Comparison of ENCODE assay signal across 11 mouse cellular contexts in genomic region chr3:65830801-65831200, GRCm38 (mm10).
DNase-seq lines count a peak whose midpoint lies in the region; ATAC-seq and TF ChIP-seq lines count a peak whose summit lies in the region.
"Had no signal": no experiment of that assay in that cellular context is flagged by ENCODE, and none has a peak within 500 bp of the region (broad histone marks: within the 10 kb centered on the region; RNA-seq: fewer than 3 reads in every experiment).

No protein-coding gene starts in this region.

- H3K9ac ChIP-seq in forebrain, embryonic 11.5 days (ENCODE audit: low read length) = no peak overlapping the region
- no peak overlapping the region for H3K9ac ChIP-seq in forebrain, embryonic 13.5 days
- H3K9ac ChIP-seq in heart, adult 2 months (ENCODE audit: low read depth, low read length) = no peak overlapping the region; the same call in 1 of the 2 replicates
- H3K9ac ChIP-seq: forebrain, postnatal 0 days had no signal

- no peaks in the 10 kb centered on the region for H3K36me3 ChIP-seq in forebrain, embryonic 11.5 days (ENCODE audit: control insufficient read depth, insufficient read depth, low read length)
- H3K36me3 ChIP-seq in forebrain, embryonic 13.5 days (ENCODE audit: poor library complexity, severe bottlenecking) = no peaks in the 10 kb centered on the region
- no peaks in the 10 kb centered on the region for H3K36me3 ChIP-seq in C2C12 (ENCODE audit: control insufficient read depth, insufficient read depth)
- H3K36me3 ChIP-seq in heart, adult 2 months (ENCODE audit: control insufficient read depth, insufficient read depth, low read length) = no peaks in the 10 kb centered on the region
- H3K36me3 ChIP-seq in limb, embryonic 10.5 days = no peaks in the 10 kb centered on the region

- TF ChIP-seq EP300 in heart, adult 2 months (IDR thresholded peaks at IDR 0.05; ENCODE audit: insufficient read depth, low read depth, low read length) = no peak

- peak; percentile 50 for DNase-seq in forebrain, embryonic 11.5 days (ENCODE audit: low spot score)
- DNase-seq in heart, adult 2 months = peak; percentile 63 to 78
- DNase-seq in limb, embryonic 10.5 days (ENCODE audit: low spot score) = peak; percentile 47
- DNase-seq in frontal cortex, postnatal 14 days (ENCODE audit: low spot score in 2 of 2) = no peak
- no peak for DNase-seq in gastrocnemius, postnatal 14 days
- DNase-seq in spleen, adult 12 weeks (ENCODE audit: low spot score) = no peak
- DNase-seq: cerebellum, postnatal 25 days; forebrain, postnatal 0 days had no signal

- WGBS in forebrain, embryonic 11.5 days = 48% methylated on average over 16 of the region's 16 CpGs
- 48% methylated on average over 16 of the region's 16 CpGs for WGBS in forebrain, embryonic 13.5 days
- 10% methylated on average over 16 of the region's 16 CpGs for WGBS in heart, adult 2 months
- 18% methylated on average over 16 of the region's 16 CpGs for WGBS in limb, embryonic 10.5 days

- no peak overlapping the region for H3K4me2 ChIP-seq in forebrain, embryonic 11.5 days (ENCODE audit: low read depth, low read length, severe bottlenecking)
- no peak overlapping the region for H3K4me2 ChIP-seq in forebrain, embryonic 13.5 days

- no peaks in the 10 kb centered on the region for H3K79me3 ChIP-seq in C2C12 (ENCODE audit: low read depth)

- H3K79me2 ChIP-seq in C2C12 (ENCODE audit: control insufficient read depth, insufficient read depth) = no peaks in the 10 kb centered on the region
- H3K79me2 ChIP-seq in heart, adult 2 months (replicated peaks; ENCODE audit: control insufficient read depth, insufficient read depth, low read length) = no peaks in the 10 kb centered on the region

- H3K9me3 ChIP-seq in forebrain, embryonic 11.5 days (ENCODE audit: control insufficient read depth, low read length) = no peaks in the 10 kb centered on the region
- no peaks in the 10 kb centered on the region for H3K9me3 ChIP-seq in forebrain, embryonic 13.5 days (replicated peaks)
- H3K9me3 ChIP-seq in limb, embryonic 10.5 days (replicated peaks) = no peaks in the 10 kb centered on the region

- H3K27me3 ChIP-seq in forebrain, embryonic 11.5 days (ENCODE audit: control insufficient read depth, insufficient read depth, low read length) = no peaks in the 10 kb centered on the region
- H3K27me3 ChIP-seq in forebrain, embryonic 13.5 days = no peaks in the 10 kb centered on the region
- H3K27me3 ChIP-seq in C2C12 (ENCODE audit: control insufficient read depth, insufficient read depth, insufficient read length) = no peaks in the 10 kb centered on the region
- H3K27me3 ChIP-seq in heart, adult 2 months (ENCODE audit: control insufficient read depth, insufficient read depth, low read length) = no peaks in the 10 kb centered on the region
- H3K27me3 ChIP-seq in limb, embryonic 10.5 days (ENCODE audit: low read depth, poor library complexity, severe bottlenecking) = peaks cover 7% of the 10 kb centered on the region; the same call in 1 of the 2 replicates

- intact Hi-C loops in heart, adult 2 months (cut with DNase I) = no loop called here
- intact Hi-C loops in gastrocnemius, postnatal 14 days (cut with DNase I; ENCODE audit: low total_unique reads) = no loop called here

- no peak overlapping the region for H3K4me3 ChIP-seq in forebrain, embryonic 11.5 days (ENCODE audit: low read depth, low read length)
- H3K4me3 ChIP-seq in forebrain, embryonic 13.5 days = no peak overlapping the region
- no peak overlapping the region for H3K4me3 ChIP-seq in C2C12 (ENCODE audit: insufficient read depth, poor library complexity, severe bottlenecking)
- H3K4me3 ChIP-seq in heart, adult 2 months = no peak overlapping the region
- H3K4me3 ChIP-seq in limb, embryonic 10.5 days = peak overlapping the region; percentile 11; the same call in 1 of the 2 replicates

- no peak overlapping the region for H3K27ac ChIP-seq in forebrain, embryonic 11.5 days (ENCODE audit: low read depth, low read length)
- H3K27ac ChIP-seq in forebrain, embryonic 13.5 days = no peak overlapping the region
- H3K27ac ChIP-seq in heart, adult 2 months = peak overlapping the region; percentile 47
- H3K27ac ChIP-seq in limb, embryonic 10.5 days = no peak overlapping the region

- peak overlapping the region; percentile 18 for H3ac ChIP-seq in C2C12 (ENCODE audit: control insufficient read depth, insufficient read length, low read depth)

- TF ChIP-seq CTCF in C2C12 (IDR thresholded peaks at IDR 0.05; ENCODE audit: control insufficient read depth, insufficient read depth, insufficient read length) = no peak
- no peak for TF ChIP-seq CTCF in heart, adult 2 months (IDR thresholded peaks at IDR 0.05)

- H3K4me1 ChIP-seq in forebrain, embryonic 11.5 days (replicated peaks; ENCODE audit: control insufficient read depth, insufficient read depth, low read length) = no peaks in the 10 kb centered on the region; the same call in 1 of the 2 replicates
- peaks cover 11% of the 10 kb centered on the region for H3K4me1 ChIP-seq in forebrain, embryonic 13.5 days
- peaks cover 4% of the 10 kb centered on the region for H3K4me1 ChIP-seq in heart, adult 2 months (ENCODE audit: control insufficient read depth, insufficient read depth, low read length)
- peaks cover 18% of the 10 kb centered on the region for H3K4me1 ChIP-seq in limb, embryonic 10.5 days

- no peak for TF ChIP-seq POLR2A in heart, adult 2 months (IDR thresholded peaks at IDR 0.05; ENCODE audit: insufficient read depth, low read depth, low read length)

- ATAC-seq in forebrain, embryonic 11.5 days (replicated peaks; ENCODE audit: low FRiP score) = no peak
- no peak for ATAC-seq in forebrain, embryonic 13.5 days
- ATAC-seq: activated CD4-positive, CD25-positive, alpha-beta regulatory T cell, adult 4 months; forebrain, postnatal 0 days had no signal

TF ChIP-seq in C2C12, 6 proteins besides CTCF, POLR2A, EP300 and RAD21:
- no peak for TF ChIP-seq MYOD1 (IDR thresholded peaks at IDR 0.05; ENCODE audit: control insufficient read depth, insufficient read length, low read depth)

Comparison
In these comparisons a context has a peak if more than half of its experiments do, and no peak if none do; other contexts are left out.
1. DNase-seq: peak in forebrain, embryonic 11.5 days (single experiment), heart, adult 2 months (2 of 2) and limb, embryonic 10.5 days (single experiment); none in frontal cortex, postnatal 14 days (0 of 2), gastrocnemius, postnatal 14 days (single experiment) and spleen, adult 12 weeks (single experiment).